Mouse (Mus musculus) inflammation-experienced regulatory T-cells (primary cell): Measurements from ENCODE around the gene Gm43552. TPM values are rescaled to one million over a fixed set of nuclear protein-coding genes. Genes with fewer than 3 reads are reported as not detected.

Experiments used
- polyA plus RNA-seq, 2 experiments: library from polyadenylated mRNA; unstranded; fragments of 100-300 nt; shearing (Covaris generic); gene quantifications; one replicate each; pipeline ENCODE4 v1.2.1; 2017

Gm43552 gene
- polyA plus RNA-seq: not detected

DNA sequence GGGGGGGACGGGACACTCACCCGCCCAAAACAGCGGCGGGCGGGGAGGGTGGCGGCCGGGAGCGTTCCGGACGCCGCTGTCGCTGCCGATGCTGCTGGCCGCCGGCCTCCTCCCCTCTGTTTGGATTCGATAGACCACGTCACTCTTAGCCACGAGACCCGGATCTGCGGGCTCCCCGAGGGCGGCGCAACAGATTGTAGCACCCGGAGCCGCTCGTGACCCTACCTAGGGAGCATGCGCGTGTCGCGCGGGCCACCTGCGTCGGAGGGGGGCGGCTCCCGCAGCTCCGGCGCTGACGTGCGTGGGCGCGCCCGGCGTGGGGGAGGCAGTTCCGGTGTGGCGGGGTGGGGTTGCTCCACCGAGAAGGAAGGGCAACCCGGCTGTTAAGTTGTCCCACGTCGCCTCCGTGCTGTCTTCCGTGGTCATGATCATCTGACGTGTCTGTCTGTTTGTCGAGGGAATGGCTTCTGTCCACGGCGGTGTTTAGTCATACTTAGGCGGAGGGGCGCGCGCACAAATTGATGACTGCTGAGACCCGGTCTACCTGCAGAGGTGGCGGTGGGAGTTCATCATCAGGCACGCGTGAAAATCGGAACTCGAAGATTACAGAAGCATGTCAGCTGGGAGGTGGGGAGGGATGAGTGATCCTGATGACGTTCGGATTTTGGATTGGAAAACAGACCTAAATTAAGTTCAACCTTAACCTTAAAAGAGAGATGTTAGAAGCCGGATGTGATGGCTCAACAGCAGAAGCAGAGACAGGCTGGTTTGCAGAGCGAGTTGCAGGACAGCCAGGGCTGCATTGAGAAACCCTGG lies at the start of gene Gm43552:
Gm43552 (minus strand) TSS at position 118 of the 816 bp plus-strand sequence.

DNA sequence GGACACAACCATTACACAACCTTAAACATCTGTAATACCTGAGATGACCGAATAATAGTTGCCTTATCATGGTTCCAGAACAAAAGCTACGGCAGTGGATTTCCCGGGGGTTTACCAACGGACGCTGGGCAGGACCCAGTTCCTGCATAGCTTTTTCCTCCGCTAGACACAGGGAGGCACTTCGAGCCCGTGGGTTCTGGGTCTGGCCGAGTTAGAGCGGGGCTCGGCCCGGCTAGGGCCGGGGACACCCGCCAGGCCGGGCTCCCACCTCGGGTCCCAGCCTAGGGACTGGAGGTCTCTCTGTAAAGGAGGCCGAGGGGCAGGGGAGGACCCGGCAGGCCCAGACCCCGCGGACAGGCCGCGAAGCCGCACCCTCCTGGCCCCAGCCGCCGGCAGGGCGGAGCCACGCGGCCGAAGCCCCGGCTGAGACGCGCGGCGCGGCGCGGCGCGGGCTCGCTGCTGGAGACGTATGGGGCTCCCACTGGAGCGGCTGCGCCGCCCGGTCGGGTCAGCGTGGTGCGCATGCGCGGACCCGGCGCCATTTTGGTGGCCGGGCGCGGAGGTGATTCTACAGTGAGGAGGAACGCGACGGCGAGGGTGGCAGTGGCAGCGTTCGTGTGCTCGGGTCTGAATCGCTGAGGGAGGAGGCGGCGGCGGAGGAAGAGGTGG lies 44.3 kb upstream of the Gm43552 start, which contains the start of the genes Smim14 and Ube2k:
Smim14 (minus strand) TSS at position 434 of the 669 bp plus-strand sequence.
Ube2k (plus strand) TSS at position 483 of the 669 bp plus-strand sequence.

GRCm38 (mm10) chr5:65435806-65436561 lies 56.6 kb downstream of the Gm43552 start, which contains the start of gene Ugdh:
Gene Ugdh, minus strand, starts transcription at chr5:65435949.

GRCm38 (mm10) chr5:65390648-65391644 lies 101.7 kb downstream of the Gm43552 start, which contains the start of the genes Rpl9 and Lias:
Gene Rpl9, minus strand, starts transcription at chr5:65391444.
Gene Lias, plus strand, starts transcription at chr5:65391497.

Other genes starting within 250 kb of the Gm43552 start
- 10 to 100 TPM; 46.2 to 47.2 TPM for gene Rfc1, start 157.2 kb downstream of the Gm43552 start, polyA plus RNA-seq
- under 1 TPM; 0.10 to 0.26 TPM for gene Klb, start 144.5 kb downstream of the Gm43552 start, polyA plus RNA-seq
- 1,000 to 10,000 TPM in 1 of 2 experiments, 100 to 1,000 TPM in 1; 902 to 1,025 TPM for gene Rpl9, start 101.4 kb downstream of the Gm43552 start, polyA plus RNA-seq
- gene Lias, start 101.3 kb downstream of the Gm43552 start, polyA plus RNA-seq: 10 to 100 TPM; 41.6 to 42.0 TPM
- gene Ugdh, start 56.9 kb downstream of the Gm43552 start, polyA plus RNA-seq: 10 to 100 TPM; 32.1 to 37.1 TPM
- gene Smim14, start 44.4 kb upstream of the Gm43552 start, polyA plus RNA-seq: 100 to 1,000 TPM; 168 to 176 TPM
- 100 to 1,000 TPM in 1 of 2 experiments, 10 to 100 TPM in 1; 99.2 to 101 TPM for gene Ube2k, start 44.4 kb upstream of the Gm43552 start, polyA plus RNA-seq
- 100 to 1,000 TPM; 132 to 136 TPM for gene Pds5a, start 205.4 kb upstream of the Gm43552 start, polyA plus RNA-seq